In genomic region chr11:68091975-68092759, GRCm38 (mm10) we compare ENCODE assay signal across 20 mouse cellular contexts.
DNase-seq lines count a peak whose midpoint lies in the region; ATAC-seq and TF ChIP-seq lines count a peak whose summit lies in the region.
"Had no signal": no experiment of that assay in that cellular context is flagged by ENCODE, and none has a peak within 500 bp of the region (broad histone marks: within the 10 kb centered on the region; RNA-seq: fewer than 3 reads in every experiment).

No protein-coding gene starts in this region.

- no peak overlapping the region for H3ac ChIP-seq in myocyte (ENCODE audit: control insufficient read depth, insufficient read length)

- H3K27ac ChIP-seq in kidney, postnatal 0 days = no peak overlapping the region
- H3K27ac ChIP-seq: hindbrain, postnatal 0 days; limb, embryonic 12.5 days; liver, embryonic 15.5 days; midbrain, embryonic 15.5 days had no signal

- H3K36me3 ChIP-seq in kidney, postnatal 0 days (ENCODE audit: insufficient read depth, low read length) = no peaks in the 10 kb centered on the region
- no peaks in the 10 kb centered on the region for H3K36me3 ChIP-seq in myocyte (ENCODE audit: control insufficient read depth, insufficient read depth)
- H3K36me3 ChIP-seq: limb, embryonic 12.5 days; liver, embryonic 15.5 days; midbrain, embryonic 15.5 days had no signal

- intact Hi-C loops in left cerebral cortex, postnatal 10 days (cut with DNase I) = no loop called here

- H3K9me3 ChIP-seq in kidney, postnatal 0 days (replicated peaks; ENCODE audit: low read length) = no peaks in the 10 kb centered on the region
- H3K9me3 ChIP-seq: limb, embryonic 12.5 days; liver, embryonic 15.5 days; midbrain, embryonic 15.5 days had no signal

- TF ChIP-seq POLR2A in myocyte (IDR thresholded peaks at IDR 0.05; ENCODE audit: insufficient read length, low read depth) = no peak

- no peaks in the 10 kb centered on the region for H3K79me2 ChIP-seq in myocyte (ENCODE audit: control insufficient read depth, insufficient read depth)

- DNase-seq in kidney, postnatal 0 days (ENCODE audit: low spot score) = peak; percentile 25
- no peak for DNase-seq in kidney, postnatal 4 days
- DNase-seq in CD4-positive helper T cell, adult 2 months (ENCODE audit: low read depth, low spot score) = peak; percentile 56
- peak; percentile 79 for DNase-seq in NIH3T3 (ENCODE audit: low read depth)
- no peak for DNase-seq in left cerebral cortex, postnatal 10 days (ENCODE audit: extremely low spot score in 1 of 2, low spot score in 2 of 2)
- DNase-seq in urinary bladder, adult 2 months (ENCODE audit: low spot score) = no peak
- DNase-seq: adrenal gland, postnatal 14 days; cerebellum, adult 11 months; cerebellum, postnatal 14 days; embryo, embryonic 11 days; gastrocnemius, postnatal 10 days; heart, adult 18-20 months; kidney, adult 8-10 months; right cerebral cortex, postnatal 14 days; spleen, adult 18-20 months had no signal

- no peak overlapping the region for H3K9ac ChIP-seq in kidney, postnatal 0 days (ENCODE audit: low read depth, low read length)
- H3K9ac ChIP-seq: limb, embryonic 12.5 days; liver, embryonic 15.5 days; midbrain, embryonic 15.5 days had no signal

- 55% methylated on average over 3 of the region's 3 CpGs for WGBS in kidney, postnatal 0 days

- H3K4me1 ChIP-seq in kidney, postnatal 0 days (replicated peaks; ENCODE audit: insufficient read depth, low read length) = peaks cover 4% of the 10 kb centered on the region; the same call in 1 of the 2 replicates
- H3K4me1 ChIP-seq: liver, embryonic 15.5 days; midbrain, embryonic 15.5 days had no signal

- no peak for ATAC-seq in kidney, postnatal 0 days (replicated peaks; ENCODE audit: low FRiP score, low read depth)
- ATAC-seq: hindbrain, postnatal 0 days; midbrain, embryonic 15.5 days had no signal

- no peak overlapping the region for H3K4me3 ChIP-seq in kidney, postnatal 0 days (replicated peaks; ENCODE audit: low read depth, low read length)
- H3K4me3 ChIP-seq in myocyte = no peak overlapping the region
- H3K4me3 ChIP-seq: limb, embryonic 12.5 days; liver, embryonic 15.5 days; midbrain, embryonic 15.5 days had no signal

- no peaks in the 10 kb centered on the region for H3K27me3 ChIP-seq in kidney, postnatal 0 days (ENCODE audit: insufficient read depth, low read length)
- H3K27me3 ChIP-seq in myocyte (ENCODE audit: control insufficient read depth, insufficient read depth, insufficient read length) = no peaks in the 10 kb centered on the region
- H3K27me3 ChIP-seq: limb, embryonic 12.5 days; liver, embryonic 15.5 days; midbrain, embryonic 15.5 days had no signal

- no peak for TF ChIP-seq CTCF in kidney, postnatal 0 days (IDR thresholded peaks at IDR 0.05; ENCODE audit: low read depth)

- no peak overlapping the region for H3K4me2 ChIP-seq in kidney, postnatal 0 days (ENCODE audit: low read length)
- H3K4me2 ChIP-seq in myocyte (ENCODE audit: low read depth) = peak overlapping the region; percentile 12
- H3K4me2 ChIP-seq: limb, embryonic 12.5 days; liver, embryonic 15.5 days; midbrain, embryonic 15.5 days had no signal

TF ChIP-seq in myocyte, 11 proteins besides CTCF, POLR2A, EP300 and RAD21:
- no peak for TF ChIP-seq SRF (IDR thresholded peaks at IDR 0.05; ENCODE audit: control insufficient read depth, insufficient read length, low read depth)
- peak; percentile 67 for TF ChIP-seq CEBPB (IDR thresholded peaks at IDR 0.05; ENCODE audit: insufficient read depth, poor library complexity, severe bottlenecking)

Comparison
In these comparisons a context has a peak if more than half of its experiments do, and no peak if none do; other contexts are left out.
1. DNase-seq: peak in kidney, postnatal 0 days (single experiment), CD4-positive helper T cell, adult 2 months (single experiment) and NIH3T3 (single experiment); none in kidney, postnatal 4 days (0 of 2), left cerebral cortex, postnatal 10 days (0 of 2) and urinary bladder, adult 2 months (single experiment).